Mouse (Mus musculus) hindlimb bud, embryonic 11.5 days (tissue): ENCODE results near the gene Hccs.
"Not testable (repeated sequence)": the region's sequence is repeated elsewhere in the genome, so short reads cannot be mapped to it uniquely, and the experiment has no call there.

Experiments used
- DNase-seq: peaks from one replicate; pipeline ENCODE4 v3.0.0-alpha.2; 2012; ENCODE audit warnings: low read depth, low spot score; ENCODE audit errors: extremely low spot score

Gene Hccs

DNA sequence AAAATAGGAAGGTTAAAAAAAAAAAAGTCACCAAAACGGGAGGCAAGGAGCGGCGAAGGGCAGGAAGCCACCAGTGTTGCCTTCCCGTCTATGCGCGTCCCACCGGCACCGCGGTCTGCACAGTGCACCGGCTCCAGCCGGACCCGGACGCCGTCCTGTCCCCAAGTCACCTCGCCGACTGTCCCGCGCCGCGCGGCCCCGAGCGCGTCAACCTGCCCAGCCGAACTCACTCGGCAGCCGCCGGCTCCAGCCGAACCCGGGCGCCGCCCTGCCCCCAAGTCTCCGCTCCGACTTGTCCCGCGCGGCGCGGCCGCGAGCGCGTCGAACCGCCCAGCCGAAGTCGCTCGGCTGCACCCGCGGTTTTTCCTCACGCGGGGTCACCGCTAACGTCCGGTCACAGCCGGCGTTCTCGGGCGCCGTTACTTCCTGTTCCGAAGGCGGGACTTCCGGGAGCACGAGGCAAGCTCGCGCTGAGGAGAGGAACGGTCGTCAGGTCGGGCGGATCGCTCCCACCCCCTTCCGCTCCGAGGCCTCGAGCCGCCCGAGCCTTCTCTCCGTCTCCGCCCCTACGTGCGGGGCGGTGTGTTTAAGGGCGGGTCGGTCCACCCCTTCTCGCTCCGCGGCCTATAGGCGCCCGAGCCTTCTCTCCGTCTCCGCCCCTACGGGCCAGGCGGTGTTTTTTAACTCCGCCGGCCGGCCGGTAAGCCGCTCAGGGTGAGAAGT is at the start of gene Hccs:
TSS of gene Hccs (minus strand) at position 428 of the 723 bp plus-strand sequence.
- peak; percentile 35 for DNase-seq

DNA sequence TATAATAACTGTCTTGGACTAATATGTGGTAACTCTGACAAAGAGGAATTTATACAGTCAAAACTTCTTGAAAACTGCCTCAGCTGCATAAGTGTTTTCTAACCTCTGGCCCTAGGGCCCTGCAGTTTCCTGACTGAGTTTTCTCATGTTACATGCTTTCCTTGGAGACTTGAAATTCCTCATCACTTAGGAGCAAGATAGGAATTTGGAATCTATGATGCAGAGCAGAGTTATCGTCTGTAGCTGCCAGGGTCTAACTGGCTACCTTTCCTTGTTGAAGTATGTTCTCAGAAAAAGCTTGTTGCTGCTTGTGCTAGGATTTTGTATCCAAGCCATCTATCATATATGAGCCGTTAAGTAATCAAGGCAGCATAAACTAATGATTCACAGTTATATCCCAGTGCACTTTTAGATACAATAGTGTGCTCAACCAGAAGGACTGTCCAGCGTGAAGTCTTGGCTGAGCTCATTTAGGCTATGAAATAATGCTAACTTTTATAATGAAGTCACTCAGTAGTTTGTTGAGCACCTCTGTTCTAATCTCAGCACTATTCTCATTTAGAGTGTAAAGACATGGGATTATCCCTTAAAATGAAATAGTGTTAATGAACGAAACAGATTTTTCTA is 37.1 kb upstream of the Hccs start:
- no peak for DNase-seq

DNA sequence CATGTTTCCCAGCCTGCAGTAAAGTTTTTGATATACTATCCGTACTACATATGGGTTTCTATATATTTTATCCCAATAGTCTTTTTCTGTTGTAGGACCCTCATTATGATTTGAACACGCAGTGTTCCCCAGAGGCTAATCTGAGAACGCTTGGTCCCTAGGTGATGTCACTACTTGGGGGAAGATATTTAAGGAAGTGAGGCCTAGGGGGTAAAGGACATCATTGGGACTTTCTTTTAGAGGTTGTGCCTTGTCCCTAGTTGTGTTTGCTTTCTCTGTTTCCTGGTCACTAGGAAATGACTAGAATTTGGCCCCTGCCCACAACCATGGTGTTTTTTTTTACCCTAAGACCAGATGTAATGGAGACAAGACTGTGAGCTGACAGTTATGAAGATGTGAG is 18.0 kb upstream of the Hccs start:
- DNase-seq = no peak

DNA sequence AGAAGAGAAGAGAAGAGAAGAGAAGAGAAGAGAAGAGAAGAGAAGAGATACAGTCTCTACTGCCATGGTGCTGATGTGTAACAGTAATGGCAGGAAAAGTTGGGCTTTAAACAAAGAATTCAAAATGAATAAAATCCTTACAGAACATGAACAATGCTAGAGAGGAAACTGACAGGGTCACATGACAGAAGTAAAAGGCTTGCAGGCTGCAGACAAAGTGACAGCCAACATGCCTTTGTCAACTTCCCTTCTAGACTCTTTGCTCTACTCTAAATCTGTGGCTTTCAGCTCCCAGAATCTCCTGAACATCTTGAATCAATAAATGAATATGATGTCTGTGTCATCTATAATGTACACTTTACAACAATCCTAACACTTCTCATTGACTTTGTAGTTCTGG is 17.4 kb upstream of the Hccs start:
- no peak for DNase-seq

DNA sequence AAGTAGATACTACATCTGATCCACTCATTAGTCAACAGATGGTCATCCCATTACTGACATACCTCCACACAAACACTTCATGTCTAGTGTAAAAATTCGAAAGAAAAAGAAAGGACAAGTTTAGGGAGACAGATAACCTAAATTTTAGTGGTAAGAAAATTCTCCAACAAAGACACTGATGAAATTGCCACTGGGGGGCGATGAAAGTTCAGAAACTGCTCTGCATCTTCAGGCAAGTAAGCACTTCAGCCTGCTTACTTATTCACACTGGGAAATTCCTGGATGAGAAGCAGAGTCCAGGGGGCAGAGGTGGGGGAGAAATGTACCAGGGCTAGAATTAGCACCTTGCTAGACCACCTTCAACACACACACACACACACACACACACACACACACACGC is 12.1 kb upstream of the Hccs start:
- DNase-seq = no peak

DNA sequence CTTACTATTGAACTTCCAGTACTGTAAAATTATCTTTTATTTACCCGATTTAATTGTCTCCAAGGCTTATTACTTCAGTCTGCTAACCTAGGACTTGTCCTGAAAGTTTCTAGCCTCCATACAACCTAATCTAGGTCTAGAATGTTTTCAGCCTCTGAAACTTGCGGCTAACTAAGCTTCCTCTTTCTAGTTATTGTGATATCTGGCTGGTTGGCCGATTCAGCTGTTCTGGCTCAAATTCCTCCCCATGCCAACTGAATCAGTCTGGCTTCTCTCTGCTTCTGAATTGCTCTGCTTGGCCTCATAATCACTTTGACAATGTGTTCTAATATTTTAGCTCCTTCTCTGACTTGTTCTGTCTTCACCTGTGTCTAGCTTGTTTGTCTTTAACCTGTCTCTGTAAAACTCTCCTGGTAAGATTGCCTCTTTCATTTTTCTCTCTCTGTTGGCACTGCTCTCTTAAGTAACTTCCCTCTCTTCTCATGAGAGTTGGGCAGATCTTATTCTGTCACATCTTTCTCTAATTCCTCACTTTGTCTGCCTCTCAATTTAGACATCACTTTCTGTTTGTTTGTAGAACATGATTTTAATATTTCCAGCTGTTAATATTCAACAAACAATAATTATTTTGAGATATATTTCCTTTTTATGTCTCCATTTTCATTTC is 5.9 kb upstream of the Hccs start:
- DNase-seq = no peak

DNA sequence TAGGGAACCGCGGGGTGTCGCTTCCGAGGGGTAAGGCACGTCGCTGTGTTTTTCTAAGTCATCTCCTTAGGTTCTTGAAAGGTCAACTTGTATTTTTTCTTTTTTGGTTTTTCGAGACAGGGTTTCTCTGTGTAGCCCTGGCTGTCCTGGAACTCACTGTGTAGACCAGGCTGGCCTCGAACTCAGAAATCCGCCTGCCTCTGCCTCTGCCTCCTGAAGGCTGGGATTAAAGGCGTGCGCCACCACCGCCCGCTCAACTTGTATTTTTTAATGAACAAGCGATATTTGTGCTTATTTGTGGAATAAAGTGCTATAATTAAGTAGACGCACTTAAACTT is 465 bp upstream of the Hccs start:
- not testable (repeated sequence) for DNase-seq

DNA sequence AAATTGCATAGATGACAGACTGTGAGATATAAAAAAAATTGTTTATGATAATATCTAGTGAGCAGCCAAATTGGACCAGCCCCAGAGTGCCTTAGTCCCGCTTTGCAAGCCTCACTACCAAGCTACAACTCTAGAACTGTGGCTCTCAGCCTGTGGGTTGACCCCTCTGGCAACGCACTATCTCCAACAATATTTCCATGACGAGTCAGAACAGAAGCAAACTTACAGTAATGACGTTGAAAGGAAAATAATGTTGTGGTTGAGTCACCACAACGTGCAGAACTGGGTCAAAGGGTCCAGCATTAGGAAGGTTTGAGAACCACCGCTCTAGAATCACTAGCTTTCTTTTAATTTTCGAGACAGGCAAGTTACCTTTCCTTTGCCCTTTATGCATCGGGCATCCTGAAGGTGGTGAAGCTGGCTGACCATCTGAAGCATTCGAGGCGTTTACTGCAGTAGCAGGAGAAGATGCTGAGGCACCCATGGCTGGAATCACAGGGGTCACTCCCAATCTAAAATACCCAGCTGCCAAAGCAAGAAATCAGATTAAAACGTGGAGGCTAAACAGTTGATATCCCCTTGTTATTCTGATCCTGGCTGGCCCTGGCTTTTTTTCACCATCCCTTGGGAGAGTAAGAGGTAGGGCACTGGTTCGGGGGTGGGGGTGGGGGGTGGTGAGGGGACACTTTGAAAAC is 959 bp downstream of the Hccs start:
- DNase-seq = no peak

DNA sequence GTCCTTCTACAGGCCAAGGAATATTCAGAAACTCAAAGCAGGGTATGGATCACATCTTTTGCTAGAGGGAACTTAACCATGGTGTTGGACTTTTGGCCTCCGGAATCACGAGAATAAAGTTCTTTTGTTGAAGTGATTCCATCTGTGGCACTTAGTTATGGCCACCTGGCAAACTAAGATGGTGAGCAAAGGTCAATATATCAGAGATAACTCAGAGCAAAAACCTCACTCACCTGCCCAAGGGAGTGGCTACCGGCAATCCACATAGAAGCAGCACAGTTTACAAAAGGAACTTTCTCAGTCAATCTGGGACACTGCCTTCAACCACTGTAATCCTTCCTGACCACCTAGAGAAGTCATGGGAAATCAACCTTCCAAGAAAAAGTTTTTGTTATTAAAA is 11.6 kb downstream of the Hccs start:
- no peak for DNase-seq

DNA sequence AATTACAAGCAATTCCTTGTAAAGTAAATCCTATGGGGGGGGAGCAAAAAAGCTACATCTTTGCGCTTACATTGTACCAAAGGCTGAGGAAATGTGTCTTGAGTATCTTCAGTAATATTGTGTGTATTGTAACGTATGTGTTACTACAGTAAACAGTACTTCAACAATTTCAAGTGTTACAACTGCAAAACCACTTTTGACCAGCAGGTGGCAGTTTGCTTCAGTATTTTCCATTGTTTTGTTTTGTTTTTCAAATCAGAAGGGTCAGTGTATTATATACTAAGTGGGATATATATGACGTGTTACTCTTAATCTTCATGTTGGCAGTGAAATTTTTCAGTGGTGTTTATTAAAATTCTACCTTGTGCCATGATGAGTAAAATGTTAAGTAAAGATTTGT is 16.2 kb downstream of the Hccs start:
- DNase-seq = no peak

DNA sequence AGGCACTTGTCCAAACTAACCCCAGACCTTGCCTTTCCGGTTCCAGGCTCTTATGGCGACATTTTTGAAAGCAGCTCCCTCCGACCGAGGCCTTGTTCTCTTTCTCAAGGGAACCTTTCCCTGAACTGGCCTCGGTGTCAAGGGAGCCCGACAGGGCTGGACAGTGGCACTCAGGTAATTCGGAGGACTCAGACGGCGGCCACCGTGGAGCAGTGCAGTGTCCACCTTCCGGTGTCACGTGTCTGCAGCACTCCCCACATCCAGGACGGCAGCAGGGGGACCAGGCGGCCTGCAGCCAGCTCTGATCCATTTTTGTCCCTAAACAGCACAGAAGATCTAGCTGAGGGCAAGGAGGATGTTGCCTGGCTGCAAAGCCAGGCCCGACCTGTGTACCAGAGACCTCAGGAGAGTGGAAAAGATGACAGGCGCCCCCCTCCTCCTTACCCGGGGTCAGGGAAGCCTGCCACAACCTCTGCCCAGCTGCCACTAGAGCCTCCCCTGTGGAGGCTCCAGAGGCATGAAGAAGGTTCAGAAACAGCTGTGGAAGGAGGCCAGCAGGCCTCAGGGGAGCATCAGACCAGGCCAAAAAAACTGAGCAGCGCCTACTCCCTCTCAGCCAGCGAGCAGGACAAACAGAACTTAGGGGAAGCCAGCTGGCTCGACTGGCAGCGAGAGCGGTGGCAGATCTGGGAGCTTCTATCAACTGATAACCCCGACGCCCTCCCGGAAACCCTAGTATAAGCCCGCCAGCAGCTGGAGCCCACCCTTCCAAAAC is 17.7 kb downstream of the Hccs start:
- DNase-seq = no peak

DNA sequence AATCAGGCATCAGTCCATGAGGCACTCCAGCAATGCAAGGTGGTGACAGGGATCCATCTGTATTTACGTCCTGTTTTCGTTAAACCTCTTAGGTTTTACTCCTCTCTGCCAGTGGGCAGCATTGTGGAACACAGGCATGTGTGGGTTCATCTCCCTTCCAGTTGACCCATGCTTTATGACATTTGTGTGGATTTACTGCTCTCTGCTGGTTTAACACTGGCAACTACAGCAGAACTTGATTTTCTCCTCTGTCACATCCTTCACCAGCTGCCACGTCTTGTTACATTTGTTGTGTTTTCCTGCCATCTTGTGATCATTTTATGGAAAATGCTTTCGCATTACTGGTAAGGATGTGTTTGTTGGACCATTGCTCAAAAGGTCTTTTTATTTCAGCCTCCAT is 20.6 kb downstream of the Hccs start:
- DNase-seq = no peak

DNA sequence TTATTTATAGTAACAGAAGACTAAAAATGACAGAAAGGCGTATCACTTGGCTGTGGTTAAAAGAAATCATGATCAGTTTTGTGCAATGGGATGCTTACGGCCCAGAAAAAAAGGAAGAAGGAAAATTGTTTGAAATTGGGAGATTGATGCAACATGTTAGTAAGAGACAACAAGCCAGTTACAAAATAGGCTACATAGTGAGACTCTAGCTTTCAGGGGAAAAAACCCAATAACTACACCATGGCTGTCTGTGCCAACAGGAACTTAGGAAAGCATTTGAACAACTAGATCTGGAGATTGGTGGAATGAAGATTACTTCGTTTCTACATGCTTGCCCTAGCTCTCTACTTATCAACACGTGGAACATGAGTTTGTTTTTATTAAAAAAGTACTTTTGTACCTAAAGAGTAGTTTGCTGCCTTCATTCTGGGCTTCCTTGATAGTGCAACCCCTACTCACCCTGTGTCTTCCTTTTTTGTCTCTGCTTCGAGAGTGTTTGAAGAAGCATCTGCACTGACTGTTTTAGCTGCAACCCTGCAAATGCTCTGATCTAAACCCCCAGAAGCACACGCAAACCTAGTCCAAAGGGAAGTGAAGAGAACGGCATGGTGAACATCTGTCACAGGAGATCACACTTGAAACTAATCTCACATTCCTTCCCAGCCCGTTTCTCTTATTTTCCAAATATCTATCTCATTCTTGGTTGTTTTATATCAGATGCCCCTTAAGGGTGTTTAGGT is 56.6 kb downstream of the Hccs start:
- no peak for DNase-seq

DNA sequence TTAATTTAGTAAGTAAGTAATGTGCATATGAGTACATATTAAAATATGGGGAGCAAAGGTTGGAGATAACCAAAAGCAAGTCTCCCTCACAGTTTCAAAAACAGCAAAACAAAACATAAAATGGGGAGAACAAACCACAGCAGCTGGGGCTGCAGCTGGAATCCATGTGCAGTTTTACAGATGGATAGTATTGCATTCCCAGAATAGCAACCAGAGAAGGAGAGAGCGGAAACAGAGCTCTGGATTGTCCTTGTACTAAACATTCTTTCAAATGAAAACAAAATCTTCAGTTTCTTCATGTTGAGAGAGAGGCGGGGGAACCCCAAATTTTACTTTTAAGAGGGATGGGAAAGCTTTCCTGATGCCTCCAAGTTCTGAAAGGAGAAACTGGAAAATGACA is 58.0 kb downstream of the Hccs start:
- no peak for DNase-seq

DNA sequence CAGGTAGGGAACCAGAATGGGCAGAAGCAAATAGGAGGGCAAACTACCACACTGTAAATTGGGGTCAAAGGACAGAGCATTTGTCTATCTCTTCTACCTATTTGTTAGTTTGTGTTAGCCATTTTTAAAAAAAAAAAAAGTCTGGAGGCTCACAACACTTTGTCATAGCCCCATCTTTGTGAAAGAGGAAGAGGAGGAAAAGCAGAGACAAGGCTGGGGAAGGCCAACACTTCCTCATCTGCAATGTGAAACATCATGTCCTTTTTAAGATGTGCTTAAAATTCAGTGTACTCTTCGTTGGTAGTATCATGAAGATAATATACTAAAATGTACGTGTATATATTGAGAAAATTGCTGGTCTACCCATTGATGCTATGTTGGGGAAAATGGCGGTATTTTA is 59.1 kb downstream of the Hccs start:
- DNase-seq = no peak

DNA sequence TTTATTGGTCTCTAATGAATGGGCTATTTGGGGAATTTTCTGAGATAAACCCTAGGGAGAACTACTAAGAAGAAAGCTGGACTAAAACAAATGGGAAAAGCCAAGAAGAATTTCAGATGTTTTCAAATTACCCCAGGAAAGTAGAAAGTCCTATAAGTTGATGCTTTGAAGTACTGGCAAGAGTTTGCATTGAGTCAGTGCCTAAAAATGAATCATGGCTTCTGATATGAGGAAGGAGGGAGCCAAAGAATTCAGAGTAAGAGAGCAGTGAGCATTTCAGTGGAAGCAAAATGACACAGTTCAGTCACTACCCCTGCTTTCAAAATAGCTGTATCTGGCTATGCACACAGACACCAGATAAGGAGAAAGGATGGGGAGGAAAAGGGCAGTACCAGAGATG is 63.4 kb downstream of the Hccs start:
- DNase-seq = no peak

DNA sequence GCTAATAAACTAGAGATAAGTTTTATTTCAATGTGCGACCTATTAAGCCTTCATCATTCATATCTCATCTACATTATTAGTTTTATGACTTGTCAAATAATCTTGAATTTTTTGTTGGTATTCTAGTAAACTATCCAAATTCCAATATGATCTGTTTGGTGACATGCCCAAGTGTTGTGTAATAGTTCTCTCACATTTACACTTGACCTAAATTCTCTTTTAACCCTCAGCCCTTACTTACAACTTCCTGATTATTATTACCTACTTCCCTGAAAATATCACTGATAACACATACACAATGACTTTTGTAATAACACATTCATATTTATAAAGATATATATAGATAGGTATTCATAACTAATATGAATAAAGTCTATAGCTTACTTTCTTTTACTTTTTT is 64.3 kb downstream of the Hccs start:
- no peak for DNase-seq

DNA sequence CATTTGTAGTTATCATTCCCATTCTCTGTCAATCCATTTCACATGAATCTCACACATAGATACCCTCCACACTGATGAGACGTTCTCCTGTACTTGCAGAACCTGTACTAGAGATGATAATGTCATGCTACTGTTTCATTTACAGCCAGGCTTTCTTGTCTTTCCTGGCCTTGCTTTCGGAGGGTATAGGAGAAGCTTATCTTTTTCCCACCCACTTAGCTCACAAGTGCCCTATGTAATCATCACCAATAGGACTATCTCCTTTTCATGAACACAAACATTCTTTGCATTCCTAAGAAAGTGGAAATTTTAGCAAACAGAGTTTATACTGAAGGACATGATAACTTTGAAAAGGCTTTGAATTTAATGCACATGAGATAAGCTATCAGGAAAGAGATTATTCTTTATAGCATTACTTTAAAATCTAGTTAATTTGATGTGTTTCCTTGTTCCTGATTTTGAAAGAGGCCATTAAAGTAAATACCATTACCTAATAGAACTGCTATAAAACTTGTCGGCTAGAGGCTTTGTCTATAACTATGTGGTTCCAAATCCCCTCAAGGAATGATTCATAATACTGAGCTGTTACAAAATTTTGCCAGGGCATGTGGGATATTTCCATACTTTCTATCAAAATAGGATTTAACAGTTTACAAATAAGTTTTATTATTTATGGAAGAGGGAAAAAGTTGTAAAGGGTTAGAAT is 97.7 kb downstream of the Hccs start:
- DNase-seq = no peak

DNA sequence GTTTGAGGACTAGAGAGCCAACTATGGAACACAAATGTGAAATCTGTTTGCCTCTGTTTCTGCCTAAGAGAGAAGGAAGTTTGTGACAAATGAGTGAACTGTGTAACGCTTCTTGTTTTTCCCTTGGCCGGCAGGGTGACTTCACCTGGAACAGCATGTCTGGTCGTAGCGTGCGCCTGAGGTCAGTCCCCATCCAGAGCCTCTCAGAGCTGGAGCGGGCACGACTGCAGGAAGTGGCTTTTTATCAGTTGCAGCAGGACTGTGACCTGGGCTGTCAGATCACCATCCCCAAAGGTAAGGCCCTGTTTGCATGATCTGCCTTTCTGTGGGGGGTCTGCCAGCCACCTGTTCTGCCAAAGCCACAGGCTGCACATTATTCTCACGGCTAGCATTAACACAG is 100.1 kb downstream of the Hccs start:
- no peak for DNase-seq

DNA sequence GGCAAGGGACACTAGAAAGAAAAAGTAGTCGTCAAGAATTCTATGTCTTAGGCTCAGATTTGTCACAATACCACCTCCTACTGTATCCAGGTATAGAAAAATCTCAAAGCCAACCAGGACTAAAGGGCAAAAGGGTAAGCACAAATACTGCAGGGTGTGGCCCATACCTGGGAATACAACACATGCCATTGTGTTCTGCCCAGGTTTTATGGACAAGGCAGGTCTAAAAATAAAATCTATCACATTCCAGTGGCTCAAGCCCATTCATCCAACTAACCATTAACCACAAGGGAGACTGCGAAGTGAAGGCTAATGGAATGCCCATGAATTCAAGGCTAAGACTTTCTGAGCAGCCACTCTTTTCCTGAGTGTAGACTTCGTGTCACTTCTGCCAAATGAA is 110.2 kb downstream of the Hccs start:
- no peak for DNase-seq
